Mouse (Mus musculus): Measurements from ENCODE around the gene Arhgap11a.

- no peak for TF ChIP-seq GATA1 (IDR thresholded peaks at IDR 0.05; ENCODE audit: borderline replicate concordance, low read length)
- no peak for TF ChIP-seq FLI1 (IDR thresholded peaks at IDR 0.05; ENCODE audit: low read length)
Observed at GRCm38 (mm10) chr2:113835219-113835618, 13.2 kb downstream of the Arhgap11a start.

All from megakaryocyte, embryonic 14.5 days (primary cell).